Mouse (Mus musculus) lung, postnatal 0 days (tissue): ENCODE data around the gene Plxdc1. TPM values are rescaled to one million over a fixed set of nuclear protein-coding genes. Genes with fewer than 3 reads are reported as not detected.

ENCODE experiments used
- ATAC-seq: fragments of 200-750 bp; cut with Nextera tagmentation; 2 replicates; pipeline ENCODE4 v1.8.0; 2017; ENCODE audit warnings: moderate library complexity
- DNase-seq: peaks from one replicate; pipeline ENCODE4 v3.0.0-alpha.2; 2016; ENCODE audit warnings: low spot score
- H3K27ac ChIP-seq: fragments of 300-500 bp; sonication (generic); 2 replicates; pipeline ENCODE4 v1.5.1; 2014; ENCODE audit warnings: antibody characterized with exemption, mild to moderate bottlenecking, low read length, mixed read lengths
- H3K27me3 ChIP-seq: fragments of 300-500 bp; sonication (generic); replicated peaks from 2 replicates; pipeline ENCODE4 v1.6.1; 2014; ENCODE audit warnings: low read length, mixed read lengths; ENCODE audit not compliant: insufficient read depth
- H3K36me3 ChIP-seq: fragments of 300-500 bp; sonication (generic); 2 replicates; pipeline ENCODE4 v1.6.1; 2014; ENCODE audit warnings: low read length, mixed read lengths; ENCODE audit not compliant: insufficient read depth
- H3K4me1 ChIP-seq: fragments of 300-500 bp; sonication (generic); 2 replicates; pipeline ENCODE4 v1.6.1; 2014; ENCODE audit warnings: antibody characterized with exemption, low read depth, low read length, mixed read lengths; ENCODE audit not compliant: insufficient read depth
- H3K4me2 ChIP-seq: fragments of 300-500 bp; sonication (generic); replicated peaks from 2 replicates; pipeline ENCODE4 v1.6.1; 2014; ENCODE audit warnings: low read depth, mild to moderate bottlenecking, low read length, moderate library complexity, mixed read lengths
- H3K4me3 ChIP-seq: fragments of 300-500 bp; sonication (generic); 2 replicates; pipeline ENCODE4 v1.5.1; 2014; ENCODE audit warnings: low read depth, low read length
- H3K9ac ChIP-seq: fragments of 300-500 bp; sonication (generic); replicated peaks from 2 replicates; pipeline ENCODE4 v1.6.1; 2014; ENCODE audit warnings: low read depth, mild to moderate bottlenecking
- H3K9me3 ChIP-seq: fragments of 300-500 bp; sonication (generic); 2 replicates; pipeline ENCODE4 v1.6.1; 2016; ENCODE audit warnings: low read length, mixed read lengths
- CTCF ChIP-seq: IDR thresholded peaks from 2 replicates; pipeline ENCODE4 v1.5.1; 2016; ENCODE audit warnings: antibody characterized with exemption, mild to moderate bottlenecking
- EP300 ChIP-seq: IDR thresholded peaks from 2 replicates; pipeline ENCODE4 v1.6.1; 2016; ENCODE audit warnings: antibody characterized with exemption, mild to moderate bottlenecking, control low read depth
- WGBS: fragments of 180-500 bp; shearing (Covaris S2); extraction: QIAGEN DNeasy Blood & Tissue Kit; methylation state at CpG from one replicate; pipeline ENCODE4 v1.1.7; 2014; 5-methylcytosine and 5-hydroxymethylcytosine counted together
- polyA plus RNA-seq: library from polyadenylated mRNA; unstranded; fragments of >200 nt; fragmentation: Nextera tagmentation; extraction: Ambion mirVana; gene quantifications from 2 replicates; pipeline ENCODE4 v1.2.1, GENCODE M21; 2015

The Plxdc1 gene
- polyA plus RNA-seq, 1 experiment from 2014 or later: 1.7 TPM

GRCm38 (mm10) chr11:97968385-97968784 is 17.9 kb downstream of the Plxdc1 start:
- Histone ChIP-seq H3K36me3 (no peaks in the 10 kb centered on the region), H3K27ac (no peak overlapping the region), H3K4me2 (no peak overlapping the region), H3K4me3 (no peak overlapping the region), H3K4me1 (no peaks in the 10 kb centered on the region), H3K9ac (no peak overlapping the region), H3K9me3 (no peaks in the 10 kb centered on the region), H3K27me3 (no peaks in the 10 kb centered on the region)
- WGBS: 49% methylated on average over 5 of the region's 5 CpGs
- ATAC-seq (no peak), DNase-seq (no peak)
- TF ChIP-seq EP300 (no peak), CTCF (no peak)

GRCm38 (mm10) chr11:97967114-97967513 is 19.1 kb downstream of the Plxdc1 start:
- DNase-seq: no peak
- H3K36me3 ChIP-seq: no peaks in the 10 kb centered on the region
- no peaks in the 10 kb centered on the region for H3K4me1 ChIP-seq
- no peaks in the 10 kb centered on the region for H3K27me3 ChIP-seq
- no peak for ATAC-seq
- no peak for TF ChIP-seq EP300
- TF ChIP-seq CTCF: no peak
- H3K9ac ChIP-seq: no peak overlapping the region
- H3K9me3 ChIP-seq: no peaks in the 10 kb centered on the region
- H3K4me2 ChIP-seq: no peak overlapping the region
- no peak overlapping the region for H3K27ac ChIP-seq
- WGBS: 39% methylated on average over 2 of the region's 2 CpGs
- no peak overlapping the region for H3K4me3 ChIP-seq

- H3K27ac ChIP-seq: no peak overlapping the region
- no peaks in the 10 kb centered on the region for H3K9me3 ChIP-seq
- WGBS: 84% methylated on average over 1 of the region's 1 CpGs
- H3K27me3 ChIP-seq: no peaks in the 10 kb centered on the region
- TF ChIP-seq CTCF (peak; percentile 69), EP300 (no peak)
- no peak for DNase-seq
- no peak overlapping the region for H3K4me3 ChIP-seq
- H3K4me2 ChIP-seq: no peak overlapping the region
- H3K9ac ChIP-seq: no peak overlapping the region
- no peaks in the 10 kb centered on the region for H3K36me3 ChIP-seq
- H3K4me1 ChIP-seq: no peaks in the 10 kb centered on the region
- ATAC-seq: peak; percentile 30; the same call in 1 of the 2 replicates
Measured at GRCm38 (mm10) chr11:97960907-97961306, 25.3 kb downstream of the Plxdc1 start.

DNA sequence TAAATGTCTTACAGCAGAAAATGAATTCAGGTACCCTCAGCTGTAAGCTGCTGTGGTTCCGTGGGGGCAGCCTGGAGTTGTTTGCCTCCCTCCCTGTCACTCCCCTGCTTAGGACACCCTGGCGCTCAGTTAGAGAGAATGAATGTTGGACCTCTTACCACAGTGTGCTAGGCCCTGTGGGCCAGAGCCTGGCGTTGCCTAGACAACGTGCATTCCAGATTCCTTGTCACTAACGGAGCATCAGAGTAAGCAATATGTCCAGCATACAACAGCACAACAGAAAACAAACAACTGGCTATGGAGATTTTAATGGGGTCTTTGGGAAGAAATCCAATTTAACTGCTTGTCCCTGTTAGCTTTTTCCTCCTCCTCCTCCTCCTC is 27.0 kb downstream of the Plxdc1 start:
- Histone ChIP-seq H3K4me1 (no peaks in the 10 kb centered on the region), H3K36me3 (no peaks in the 10 kb centered on the region), H3K27ac (no peak overlapping the region), H3K27me3 (no peaks in the 10 kb centered on the region), H3K4me2 (no peak overlapping the region), H3K4me3 (no peak overlapping the region), H3K9ac (no peak overlapping the region), H3K9me3 (no peaks in the 10 kb centered on the region)
- ATAC-seq (no peak), DNase-seq (no peak)
- 48% methylated on average over 5 of the region's 5 CpGs for WGBS
- TF ChIP-seq EP300: no peak
- no peak for TF ChIP-seq CTCF

- H3K4me2 ChIP-seq: no peak overlapping the region
- H3K4me1 ChIP-seq: no peaks in the 10 kb centered on the region
- no peaks in the 10 kb centered on the region for H3K36me3 ChIP-seq
- no peak overlapping the region for H3K9ac ChIP-seq
- no peak for ATAC-seq
- H3K27ac ChIP-seq: no peak overlapping the region
- no peaks in the 10 kb centered on the region for H3K27me3 ChIP-seq
- H3K4me3 ChIP-seq: no peak overlapping the region
- no peak for TF ChIP-seq EP300
- no peak for TF ChIP-seq CTCF
- no peaks in the 10 kb centered on the region for H3K9me3 ChIP-seq
- WGBS: 69% methylated on average over 7 of the region's 7 CpGs
- no peak for DNase-seq
Measured at GRCm38 (mm10) chr11:97958641-97959299, 27.5 kb downstream of the Plxdc1 start.

GRCm38 (mm10) chr11:97956905-97957560 is 29.2 kb downstream of the Plxdc1 start:
- DNase-seq: no peak

More at GRCm38 (mm10) chr11:97956905-97957560, 29.2 kb downstream of the Plxdc1 start:
- Histone ChIP-seq H3K4me2 (no peak overlapping the region), H3K9me3 (no peaks in the 10 kb centered on the region), H3K36me3 (no peaks in the 10 kb centered on the region), H3K27me3 (no peaks in the 10 kb centered on the region), H3K4me3 (no peak overlapping the region), H3K4me1 (no peaks in the 10 kb centered on the region), H3K27ac (no peak overlapping the region), H3K9ac (no peak overlapping the region)
- WGBS: 53% methylated on average over 6 of the region's 6 CpGs
- TF ChIP-seq EP300: no peak
- TF ChIP-seq CTCF: no peak
- no peak for ATAC-seq
